Mouse (Mus musculus): ENCODE data around the gene 1110008P14Rik. TPM values are rescaled to one million over a fixed set of nuclear protein-coding genes. Genes with fewer than 3 reads are reported as not detected.

1110008P14Rik gene
- polyA plus RNA-seq, 1 experiment from 2014 or later: 41.3 TPM

DNA sequence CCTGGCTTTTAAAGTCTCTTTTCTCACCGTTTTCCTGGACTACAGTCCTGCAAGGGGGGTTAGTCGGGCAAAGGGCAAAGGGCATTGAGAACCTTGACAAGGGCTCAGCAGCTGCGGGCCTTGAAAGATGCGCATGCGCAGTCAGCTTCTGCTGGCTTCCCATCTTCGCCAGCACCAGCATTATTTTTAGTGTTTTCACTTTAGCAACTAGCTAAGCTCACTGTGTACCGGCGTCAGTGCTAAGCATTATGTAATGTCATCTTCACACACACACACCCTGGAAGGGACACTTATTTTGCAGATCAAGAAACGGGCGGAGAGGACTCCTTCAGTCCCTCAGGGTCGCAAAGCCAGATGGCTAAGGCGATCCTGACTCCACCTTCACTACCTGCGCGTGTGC is 21.0 kb downstream of the 1110008P14Rik start:
- 2% methylated on average over 14 of the region's 14 CpGs for WGBS

GRCm38 (mm10) chr2:32358381-32358780 is 23.4 kb downstream of the 1110008P14Rik start:
- Histone ChIP-seq H3K4me2 (ENCODE audit: low read depth, low read length) (no peak overlapping the region), H3K4me3 (ENCODE audit: low read depth, low read length) (no peak overlapping the region), H3K27ac (replicated peaks; ENCODE audit: low read depth, low read length) (no peak overlapping the region), H3K9ac (replicated peaks; ENCODE audit: low read length) (no peak overlapping the region), H3K36me3 (replicated peaks; ENCODE audit: control insufficient read depth, insufficient read depth, low read depth, low read length) (no peaks in the 10 kb centered on the region), H3K27me3 (ENCODE audit: control insufficient read depth, insufficient read depth, low read length) (no peaks in the 10 kb centered on the region), H3K4me1 (ENCODE audit: control insufficient read depth, insufficient read depth, low read length) (no peaks in the 10 kb centered on the region), H3K9me3 (replicated peaks; ENCODE audit: control insufficient read depth, low read length) (no peaks in the 10 kb centered on the region)
- DNase-seq (ENCODE audit: low spot score): no peak
- ATAC-seq (replicated peaks; ENCODE audit: insufficient number of reproducible peaks, low FRiP score, low TSS enrichment, low read depth): no peak
- WGBS: 70% methylated on average over 10 of the region's 10 CpGs

More for the DNA sequence above, 21.0 kb downstream of the 1110008P14Rik start:
- H3K9ac ChIP-seq (replicated peaks; ENCODE audit: low read length): no peak overlapping the region
- H3K36me3 ChIP-seq (replicated peaks; ENCODE audit: control insufficient read depth, insufficient read depth, low read depth, low read length): no peaks in the 10 kb centered on the region
- H3K27ac ChIP-seq (replicated peaks; ENCODE audit: low read depth, low read length): no peak overlapping the region
- no peaks in the 10 kb centered on the region for H3K9me3 ChIP-seq (replicated peaks; ENCODE audit: control insufficient read depth, low read length)
- H3K4me3 ChIP-seq (ENCODE audit: low read depth, low read length): peak overlapping the region; percentile 24
- no peaks in the 10 kb centered on the region for H3K27me3 ChIP-seq (ENCODE audit: control insufficient read depth, insufficient read depth, low read length)
- DNase-seq (ENCODE audit: low spot score) (peak; percentile 81), ATAC-seq (replicated peaks; ENCODE audit: insufficient number of reproducible peaks, low FRiP score, low TSS enrichment, low read depth) (no peak)
- H3K4me1 ChIP-seq (ENCODE audit: control insufficient read depth, insufficient read depth, low read length): peaks cover 3% of the 10 kb centered on the region
- H3K4me2 ChIP-seq (ENCODE audit: low read depth, low read length): peak overlapping the region; percentile 61

DNA sequence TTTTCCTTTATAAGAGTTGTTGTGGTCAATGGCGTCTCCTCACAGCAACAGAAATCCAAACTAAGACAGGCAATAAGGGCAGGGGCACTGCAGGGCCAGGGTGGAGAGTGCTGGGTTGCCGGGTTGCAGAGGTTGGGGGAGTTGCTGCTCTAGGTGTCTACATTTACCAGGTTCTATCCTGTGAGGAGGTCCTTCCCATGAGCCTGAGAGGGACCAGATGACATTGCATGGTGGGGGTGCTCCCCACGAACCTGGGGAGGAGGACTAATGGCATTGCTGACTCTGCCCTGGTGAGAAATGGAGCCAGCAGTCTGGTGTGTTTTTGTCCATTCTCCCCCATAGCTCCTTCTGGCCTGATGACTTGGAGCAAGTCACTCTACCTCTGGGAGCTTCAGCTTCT is 24.0 kb downstream of the 1110008P14Rik start:
- no peak overlapping the region for H3K9ac ChIP-seq (replicated peaks; ENCODE audit: low read length)
- no peak overlapping the region for H3K4me3 ChIP-seq (ENCODE audit: low read depth, low read length)
- no peak for ATAC-seq (replicated peaks; ENCODE audit: insufficient number of reproducible peaks, low FRiP score, low TSS enrichment, low read depth)
- 73% methylated on average over 3 of the region's 3 CpGs for WGBS
- H3K27ac ChIP-seq (replicated peaks; ENCODE audit: low read depth, low read length): no peak overlapping the region
- no peak overlapping the region for H3K4me2 ChIP-seq (ENCODE audit: low read depth, low read length)
- no peaks in the 10 kb centered on the region for H3K36me3 ChIP-seq (replicated peaks; ENCODE audit: control insufficient read depth, insufficient read depth, low read depth, low read length)
- no peaks in the 10 kb centered on the region for H3K9me3 ChIP-seq (replicated peaks; ENCODE audit: control insufficient read depth, low read length)
- no peaks in the 10 kb centered on the region for H3K4me1 ChIP-seq (ENCODE audit: control insufficient read depth, insufficient read depth, low read length)
- DNase-seq (ENCODE audit: low spot score): no peak
- H3K27me3 ChIP-seq (ENCODE audit: control insufficient read depth, insufficient read depth, low read length): no peaks in the 10 kb centered on the region

DNA sequence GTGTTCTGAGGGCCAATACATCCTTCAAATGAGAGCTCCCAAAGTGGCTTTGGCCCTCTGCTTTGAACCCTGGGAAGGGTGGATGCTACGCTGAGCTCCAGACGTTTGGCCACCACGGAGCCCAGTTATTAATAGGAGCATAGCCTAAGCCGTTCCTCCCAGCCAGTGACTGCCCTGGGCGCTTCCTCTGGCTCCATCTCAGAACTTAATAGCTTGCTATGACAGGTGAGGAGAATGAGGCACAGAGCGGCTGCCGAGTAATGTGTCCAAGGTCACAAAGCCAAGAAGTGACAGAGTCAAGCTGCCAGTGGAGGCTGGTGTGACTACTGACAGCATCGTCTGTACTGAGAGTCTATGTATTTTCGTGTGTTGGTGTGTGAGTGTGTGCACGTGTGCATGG is 25.5 kb downstream of the 1110008P14Rik start:
- 65% methylated on average over 10 of the region's 10 CpGs for WGBS
- Histone ChIP-seq H3K4me3 (ENCODE audit: low read depth, low read length) (no peak overlapping the region), H3K4me2 (ENCODE audit: low read depth, low read length) (no peak overlapping the region), H3K4me1 (ENCODE audit: control insufficient read depth, insufficient read depth, low read length) (peaks cover 5% of the 10 kb centered on the region; the same call in 1 of the 2 replicates), H3K27ac (replicated peaks; ENCODE audit: low read depth, low read length) (no peak overlapping the region), H3K36me3 (replicated peaks; ENCODE audit: control insufficient read depth, insufficient read depth, low read depth, low read length) (no peaks in the 10 kb centered on the region), H3K27me3 (ENCODE audit: control insufficient read depth, insufficient read depth, low read length) (no peaks in the 10 kb centered on the region), H3K9me3 (replicated peaks; ENCODE audit: control insufficient read depth, low read length) (no peaks in the 10 kb centered on the region), H3K9ac (replicated peaks; ENCODE audit: low read length) (no peak overlapping the region)
- ATAC-seq (replicated peaks; ENCODE audit: insufficient number of reproducible peaks, low FRiP score, low TSS enrichment, low read depth) (no peak), DNase-seq (ENCODE audit: low spot score) (no peak)

DNA sequence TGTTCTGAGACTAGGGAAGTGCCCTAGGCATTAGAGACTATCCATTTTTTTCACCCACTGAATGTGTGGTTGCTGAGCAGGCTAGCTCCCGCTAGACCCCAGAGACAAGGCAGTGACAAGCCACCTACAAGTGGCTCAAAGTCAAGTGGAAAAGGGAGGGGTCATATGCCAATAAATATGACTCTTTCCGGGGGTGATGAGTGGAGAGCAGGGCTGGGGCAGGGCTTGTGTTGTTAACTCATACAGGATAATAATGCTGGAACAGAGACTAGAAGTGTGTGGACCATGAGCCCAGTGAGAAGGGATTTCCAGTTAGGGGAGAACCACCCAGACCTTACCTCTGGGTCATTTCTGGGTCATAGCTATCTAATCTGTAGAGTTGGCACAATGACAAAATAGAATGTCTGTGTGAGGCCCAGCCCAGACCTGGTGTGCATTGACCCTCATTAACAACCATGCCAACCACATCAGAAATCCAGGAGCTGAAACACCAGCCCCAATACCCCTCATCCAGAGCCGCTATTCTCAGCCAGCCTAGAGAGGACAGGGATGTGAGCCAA is 27.3 kb downstream of the 1110008P14Rik start:
- DNase-seq (ENCODE audit: low spot score) (no peak), ATAC-seq (replicated peaks; ENCODE audit: insufficient number of reproducible peaks, low FRiP score, low TSS enrichment, low read depth) (no peak)
- Histone ChIP-seq H3K27ac (replicated peaks; ENCODE audit: low read depth, low read length) (no peak overlapping the region), H3K4me2 (ENCODE audit: low read depth, low read length) (no peak overlapping the region), H3K9ac (replicated peaks; ENCODE audit: low read length) (no peak overlapping the region), H3K4me3 (ENCODE audit: low read depth, low read length) (no peak overlapping the region), H3K4me1 (ENCODE audit: control insufficient read depth, insufficient read depth, low read length) (peaks cover 10% of the 10 kb centered on the region), H3K9me3 (replicated peaks; ENCODE audit: control insufficient read depth, low read length) (no peaks in the 10 kb centered on the region), H3K36me3 (replicated peaks; ENCODE audit: control insufficient read depth, insufficient read depth, low read depth, low read length) (no peaks in the 10 kb centered on the region), H3K27me3 (ENCODE audit: control insufficient read depth, insufficient read depth, low read length) (no peaks in the 10 kb centered on the region)
- 86% methylated on average over 3 of the region's 3 CpGs for WGBS

DNA sequence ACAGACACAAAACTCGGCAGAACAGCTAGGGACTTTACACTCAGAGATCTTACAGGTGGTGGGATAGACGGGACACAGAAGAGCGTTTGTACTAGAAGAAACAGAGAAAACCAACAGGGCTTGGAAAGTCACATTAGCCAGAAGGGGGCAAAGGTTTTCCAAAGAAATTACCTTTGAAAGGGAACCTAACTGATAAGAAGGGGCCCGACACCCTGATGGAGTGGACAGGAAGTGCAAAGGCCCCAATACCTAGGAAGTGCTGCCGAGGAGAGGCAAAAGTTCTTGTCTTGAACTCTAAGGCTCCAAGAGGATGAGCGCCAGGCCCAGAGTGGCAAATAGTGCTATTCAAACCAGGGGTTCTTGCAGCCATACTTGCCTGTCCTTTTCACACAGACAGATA is 27.9 kb downstream of the 1110008P14Rik start:
- Histone ChIP-seq H3K27ac (replicated peaks; ENCODE audit: low read depth, low read length) (no peak overlapping the region), H3K9ac (replicated peaks; ENCODE audit: low read length) (no peak overlapping the region), H3K4me2 (ENCODE audit: low read depth, low read length) (no peak overlapping the region), H3K27me3 (ENCODE audit: control insufficient read depth, insufficient read depth, low read length) (no peaks in the 10 kb centered on the region), H3K36me3 (replicated peaks; ENCODE audit: control insufficient read depth, insufficient read depth, low read depth, low read length) (no peaks in the 10 kb centered on the region), H3K9me3 (replicated peaks; ENCODE audit: control insufficient read depth, low read length) (no peaks in the 10 kb centered on the region), H3K4me1 (ENCODE audit: control insufficient read depth, insufficient read depth, low read length) (peaks cover 10% of the 10 kb centered on the region), H3K4me3 (ENCODE audit: low read depth, low read length) (no peak overlapping the region)
- ATAC-seq (replicated peaks; ENCODE audit: insufficient number of reproducible peaks, low FRiP score, low TSS enrichment, low read depth) (no peak), DNase-seq (ENCODE audit: low spot score) (no peak)
- WGBS: 60% methylated on average over 6 of the region's 6 CpGs

DNA sequence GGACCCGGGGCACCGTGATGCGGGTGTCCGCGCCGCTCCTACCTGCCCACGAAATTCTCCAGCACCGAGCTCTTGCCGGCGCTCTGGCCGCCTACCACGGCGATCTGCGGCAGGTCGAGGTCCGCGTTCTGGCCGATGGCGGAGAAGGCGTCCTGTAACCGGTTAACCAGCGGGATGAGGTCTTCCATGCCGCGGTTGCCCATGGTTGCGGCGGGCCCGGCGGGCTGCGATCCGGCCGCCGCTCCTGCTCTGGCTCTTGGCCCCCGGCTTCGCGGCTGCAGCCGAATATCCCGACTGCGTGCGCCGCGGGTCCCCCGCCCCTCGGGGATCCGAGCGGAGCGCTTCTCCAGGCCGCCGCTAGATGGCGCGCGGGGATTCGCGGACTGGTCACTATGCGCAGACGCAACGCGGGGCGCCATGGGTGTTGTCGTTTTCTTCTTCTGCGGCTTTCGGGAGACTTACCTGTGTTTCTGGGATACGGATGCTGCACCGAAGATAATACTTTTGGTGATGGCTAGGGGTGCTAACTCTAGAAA is 28.7 kb downstream of the 1110008P14Rik start, which contains the start of gene Dnm1:
TSS of gene Dnm1 (minus strand) at position 332 of the 536 bp plus-strand sequence.
- Histone ChIP-seq H3K9me3 (replicated peaks; ENCODE audit: control insufficient read depth, low read length) (no peaks in the 10 kb centered on the region), H3K4me3 (ENCODE audit: low read depth, low read length) (peak within 1 kb of the TSS; percentile 73), H3K4me2 (ENCODE audit: low read depth, low read length) (peak within 1 kb of the TSS; percentile 87), H3K9ac (replicated peaks; ENCODE audit: low read length) (peak within 1 kb of the TSS; percentile 74), H3K36me3 (replicated peaks; ENCODE audit: control insufficient read depth, insufficient read depth, low read depth, low read length) (no peaks in the 10 kb centered on the region), H3K4me1 (ENCODE audit: control insufficient read depth, insufficient read depth, low read length) (peaks cover 10% of the 10 kb centered on the region), H3K27ac (replicated peaks; ENCODE audit: low read depth, low read length) (peak within 1 kb of the TSS; percentile 71), H3K27me3 (ENCODE audit: control insufficient read depth, insufficient read depth, low read length) (no peaks in the 10 kb centered on the region)
- WGBS: under 1% methylated on average over 63 of the region's 63 CpGs
- peak; percentile 96 for DNase-seq (ENCODE audit: low spot score)
- ATAC-seq (replicated peaks; ENCODE audit: insufficient number of reproducible peaks, low FRiP score, low TSS enrichment, low read depth): peak; percentile 14; the same call in 1 of the 2 replicates

DNA sequence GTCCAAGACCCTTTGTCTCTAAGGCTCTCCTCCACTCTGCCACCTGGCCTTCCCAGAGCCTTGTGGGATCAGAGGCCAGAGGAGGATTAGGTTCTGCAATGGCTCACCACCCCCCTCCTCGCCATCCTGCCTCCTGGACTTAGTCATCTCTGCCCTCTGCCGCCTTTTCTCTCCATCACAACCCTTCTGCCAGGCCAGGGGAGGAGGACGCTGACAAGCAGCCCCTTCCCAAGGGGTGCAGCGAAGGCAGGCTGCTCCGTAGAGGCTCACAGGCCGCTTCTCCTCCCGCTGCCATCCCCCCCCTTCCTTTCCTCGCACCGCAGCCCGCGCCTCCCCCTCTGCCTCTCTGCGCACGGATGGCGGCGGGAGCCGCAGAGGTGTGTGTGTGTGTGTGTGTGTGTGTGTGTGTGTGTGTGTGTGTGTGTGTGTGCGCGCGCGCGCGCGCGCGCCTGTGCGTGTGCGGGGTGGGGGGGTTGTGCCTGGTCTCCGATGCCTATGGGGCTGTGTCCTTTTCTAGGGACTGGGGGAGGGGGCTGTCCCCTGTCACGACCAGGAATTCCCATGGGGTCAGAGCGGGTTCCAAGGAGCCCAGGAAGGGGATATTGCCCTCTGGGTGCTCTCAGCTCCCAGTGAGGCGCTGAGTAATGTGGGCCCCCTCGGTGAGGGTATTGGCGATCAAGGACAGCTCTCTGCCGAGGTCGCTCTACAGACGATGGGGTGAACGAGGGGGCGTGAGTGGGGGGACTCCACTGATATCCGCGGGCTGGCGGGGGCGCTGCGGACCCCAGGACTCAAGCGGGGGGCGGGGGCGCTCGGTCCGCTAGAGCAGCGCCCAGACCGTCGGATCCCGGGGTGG is 29.4 kb downstream of the 1110008P14Rik start, which contains the start of gene Ciz1:
TSS of gene Ciz1 (plus strand) at position 177 of the 856 bp plus-strand sequence.
- Histone ChIP-seq H3K4me2 (ENCODE audit: low read depth, low read length) (peak within 1 kb of the TSS; percentile 87), H3K27ac (replicated peaks; ENCODE audit: low read depth, low read length) (peak within 1 kb of the TSS; percentile 71), H3K36me3 (replicated peaks; ENCODE audit: control insufficient read depth, insufficient read depth, low read depth, low read length) (no peaks in the 10 kb centered on the region), H3K9me3 (replicated peaks; ENCODE audit: control insufficient read depth, low read length) (no peaks in the 10 kb centered on the region), H3K4me3 (ENCODE audit: low read depth, low read length) (peak within 1 kb of the TSS; percentile 73), H3K9ac (replicated peaks; ENCODE audit: low read length) (peak within 1 kb of the TSS; percentile 74), H3K27me3 (ENCODE audit: control insufficient read depth, insufficient read depth, low read length) (no peaks in the 10 kb centered on the region), H3K4me1 (ENCODE audit: control insufficient read depth, insufficient read depth, low read length) (peaks cover 10% of the 10 kb centered on the region)
- peak; percentile 61 for DNase-seq (ENCODE audit: low spot score)
- ATAC-seq (replicated peaks; ENCODE audit: insufficient number of reproducible peaks, low FRiP score, low TSS enrichment, low read depth): peak; percentile 29
- WGBS: under 1% methylated on average over 43 of the region's 52 CpGs
